Mouse (Mus musculus) spleen, postnatal 10 days (tissue): ENCODE measurements around the gene Cyp24a1.
"Not testable (repeated sequence)": the region's sequence is repeated elsewhere in the genome, so short reads cannot be mapped to it uniquely, and the experiment has no call there.

Experiments used
- DNase-seq, 2 experiments: peaks; one replicate each; pipeline ENCODE4 v3.0.0; 2021 to 2022; ENCODE audit warnings: low spot score in 2 of 2

Cyp24a1 gene

GRCm38 (mm10) chr2:170494784-170495710 lies 1.9 kb downstream of the Cyp24a1 start:
- no peak for DNase-seq

- DNase-seq, result no peak
Observed at GRCm38 (mm10) chr2:170487890-170488502, 8.9 kb downstream of the Cyp24a1 start.

GRCm38 (mm10) chr2:170487202-170487601 lies 9.7 kb downstream of the Cyp24a1 start:
- no peak for DNase-seq

- no peak for DNase-seq
Observed at GRCm38 (mm10) chr2:170483914-170484313, 13.0 kb downstream of the Cyp24a1 start.

- no peak for DNase-seq
Observed at GRCm38 (mm10) chr2:170482019-170482540, 14.9 kb downstream of the Cyp24a1 start.

GRCm38 (mm10) chr2:170476643-170477042 lies 20.3 kb downstream of the Cyp24a1 start:
- no peak for DNase-seq

- DNase-seq, result peak in 1 of 2 experiments; percentile 53
Observed at GRCm38 (mm10) chr2:170476215-170476614, 20.7 kb downstream of the Cyp24a1 start.

GRCm38 (mm10) chr2:170475164-170475563 lies 21.8 kb downstream of the Cyp24a1 start:
- DNase-seq, result no peak

GRCm38 (mm10) chr2:170474125-170474524 lies 22.8 kb downstream of the Cyp24a1 start:
- DNase-seq, result no peak

- no peak for DNase-seq
Observed at GRCm38 (mm10) chr2:170470591-170470990, 26.4 kb downstream of the Cyp24a1 start.

- no peak for DNase-seq
Observed at GRCm38 (mm10) chr2:170469616-170470308, 27.2 kb downstream of the Cyp24a1 start.

- DNase-seq, result peak in 1 of 2 experiments; percentile 48
Observed at GRCm38 (mm10) chr2:170468009-170468408, 28.9 kb downstream of the Cyp24a1 start.

- no peak for DNase-seq
Observed at GRCm38 (mm10) chr2:170464817-170465216, 32.1 kb downstream of the Cyp24a1 start.

- no peak for DNase-seq
Observed at GRCm38 (mm10) chr2:170461652-170462051, 35.3 kb downstream of the Cyp24a1 start.

- no peak for DNase-seq
Observed at GRCm38 (mm10) chr2:170459805-170460204, 37.1 kb downstream of the Cyp24a1 start.

- DNase-seq, result no peak
Observed at GRCm38 (mm10) chr2:170459183-170459582, 37.8 kb downstream of the Cyp24a1 start.

- not testable (repeated sequence) for DNase-seq
Observed at GRCm38 (mm10) chr2:170453809-170454208, 43.1 kb downstream of the Cyp24a1 start.

GRCm38 (mm10) chr2:170450933-170451332 lies 46.0 kb downstream of the Cyp24a1 start:
- peak; percentile 41 to 74 for DNase-seq

- DNase-seq, result no peak
Observed at GRCm38 (mm10) chr2:170447651-170448050, 49.3 kb downstream of the Cyp24a1 start.

- DNase-seq, result no peak
Observed at GRCm38 (mm10) chr2:170446843-170447383, 50.0 kb downstream of the Cyp24a1 start.

GRCm38 (mm10) chr2:170445861-170446260 lies 51.1 kb downstream of the Cyp24a1 start:
- DNase-seq, result no peak

GRCm38 (mm10) chr2:170442535-170442934 lies 54.4 kb downstream of the Cyp24a1 start:
- peak in 1 of 2 experiments; percentile 25 for DNase-seq
